Mouse (Mus musculus) limb, embryonic 13.5 days (tissue): ENCODE data around the gene Ivd. TPM values are rescaled to one million over a fixed set of nuclear protein-coding genes. Genes with fewer than 3 reads are reported as not detected.

Experiments
- ATAC-seq: fragments of 200-750 bp; cut with Nextera tagmentation; 2 replicates; pipeline ENCODE4 v1.8.0; 2017; ENCODE audit warnings: low read depth, moderate number of reproducible peaks, moderate TSS enrichment; ENCODE audit not compliant: low FRiP score
- H3K27ac ChIP-seq: fragments of 300-500 bp; sonication (generic); 2 replicates; pipeline ENCODE4 v1.5.1; 2015; ENCODE audit warnings: inconsistent platforms, mild to moderate bottlenecking, moderate library complexity
- H3K27me3 ChIP-seq: fragments of 300-500 bp; sonication (generic); 2 replicates; pipeline ENCODE4 v1.6.1; 2015; ENCODE audit warnings: mild to moderate bottlenecking, inconsistent platforms
- H3K36me3 ChIP-seq: fragments of 300-500 bp; sonication (generic); 2 replicates; pipeline ENCODE4 v1.6.1; 2015; ENCODE audit warnings: inconsistent platforms, mild to moderate bottlenecking, moderate library complexity
- H3K4me1 ChIP-seq: fragments of 300-500 bp; sonication (generic); 2 replicates; pipeline ENCODE4 v1.6.1; 2015; ENCODE audit warnings: inconsistent platforms
- H3K4me2 ChIP-seq: fragments of 300-500 bp; sonication (generic); replicated peaks from 2 replicates; pipeline ENCODE4 v1.6.1; 2015; ENCODE audit warnings: inconsistent platforms, mild to moderate bottlenecking, moderate library complexity
- H3K4me3 ChIP-seq: fragments of 300-500 bp; sonication (generic); 2 replicates; pipeline ENCODE4 v1.5.1; 2015; ENCODE audit warnings: moderate library complexity, mild to moderate bottlenecking, inconsistent platforms
- H3K9ac ChIP-seq: fragments of 300-500 bp; sonication (generic); 2 replicates; pipeline ENCODE4 v1.6.1; 2015; ENCODE audit warnings: mild to moderate bottlenecking, inconsistent platforms
- H3K9me3 ChIP-seq: fragments of 300-500 bp; sonication (generic); 2 replicates; pipeline ENCODE4 v1.6.1; 2016; ENCODE audit warnings: inconsistent platforms
- WGBS: fragments of 180-500 bp; shearing (Covaris S2); methylation state at CpG from one replicate; pipeline ENCODE4 v1.1.7; 2015; 5-methylcytosine and 5-hydroxymethylcytosine counted together
- polyA plus RNA-seq: library from polyadenylated mRNA; unstranded; fragments of >200 nt; fragmentation: Nextera tagmentation; extraction: Ambion mirVana; gene quantifications from 2 replicates; pipeline ENCODE4 v1.2.1, GENCODE M21; 2015

Gene Ivd
- polyA plus RNA-seq, 1 experiment from 2014 or later, result 82.6 TPM

- Histone ChIP-seq H3K9me3 (no peaks in the 10 kb centered on the region), H3K27me3 (no peaks in the 10 kb centered on the region), H3K27ac (no peak overlapping the region), H3K4me1 (peaks cover 40% of the 10 kb centered on the region), H3K36me3 (peaks cover 14% of the 10 kb centered on the region), H3K4me3 (no peak overlapping the region), H3K9ac (no peak overlapping the region), H3K4me2 (no peak overlapping the region)
- no peak for ATAC-seq
- 66% methylated on average over 8 of the region's 8 CpGs for WGBS
Measured at GRCm38 (mm10) chr2:118914685-118915084, 52.9 kb downstream of the Ivd start.

GRCm38 (mm10) chr2:118916436-118916835 is 54.7 kb downstream of the Ivd start:
- Histone ChIP-seq H3K4me3 (no peak overlapping the region), H3K36me3 (peaks cover 30% of the 10 kb centered on the region), H3K27me3 (no peaks in the 10 kb centered on the region), H3K9me3 (no peaks in the 10 kb centered on the region), H3K4me1 (peaks cover 37% of the 10 kb centered on the region), H3K9ac (no peak overlapping the region), H3K27ac (no peak overlapping the region), H3K4me2 (no peak overlapping the region)
- no peak for ATAC-seq
- 89% methylated on average over 17 of the region's 17 CpGs for WGBS

- no peak overlapping the region for H3K4me2 ChIP-seq
- H3K27ac ChIP-seq, result no peak overlapping the region
- ATAC-seq, result no peak
- peaks cover 29% of the 10 kb centered on the region for H3K4me1 ChIP-seq
- 45% methylated on average over 1 of the region's 1 CpGs for WGBS
- peaks cover 51% of the 10 kb centered on the region for H3K36me3 ChIP-seq
- 0 out of 2 replicates have a peak overlapping the region, but pooled peaks have one; percentile 1 for H3K9ac ChIP-seq
- H3K9me3 ChIP-seq, result no peaks in the 10 kb centered on the region
- H3K27me3 ChIP-seq, result no peaks in the 10 kb centered on the region
- no peak overlapping the region for H3K4me3 ChIP-seq
Measured at GRCm38 (mm10) chr2:118918543-118918942, 56.8 kb downstream of the Ivd start.

GRCm38 (mm10) chr2:118920428-118920827 is 58.7 kb downstream of the Ivd start:
- 55% methylated on average over 3 of the region's 3 CpGs for WGBS
- H3K4me1 ChIP-seq, result peaks cover 23% of the 10 kb centered on the region
- no peak overlapping the region for H3K27ac ChIP-seq
- peaks cover 53% of the 10 kb centered on the region for H3K36me3 ChIP-seq
- H3K9me3 ChIP-seq, result no peaks in the 10 kb centered on the region
- no peak for ATAC-seq
- no peak overlapping the region for H3K9ac ChIP-seq
- H3K27me3 ChIP-seq, result no peaks in the 10 kb centered on the region
- H3K4me3 ChIP-seq, result no peak overlapping the region
- H3K4me2 ChIP-seq, result no peak overlapping the region

GRCm38 (mm10) chr2:118925952-118926351 is 64.2 kb downstream of the Ivd start:
- peak; percentile 30 for ATAC-seq
- H3K9ac ChIP-seq, result peak overlapping the region; percentile 91
- H3K4me2 ChIP-seq, result peak overlapping the region; percentile 93
- no peaks in the 10 kb centered on the region for H3K9me3 ChIP-seq
- WGBS, result 2% methylated on average over 6 of the region's 6 CpGs
- no peaks in the 10 kb centered on the region for H3K27me3 ChIP-seq
- H3K4me1 ChIP-seq, result peaks cover 33% of the 10 kb centered on the region
- H3K36me3 ChIP-seq, result peaks cover 34% of the 10 kb centered on the region
- H3K4me3 ChIP-seq, result peak overlapping the region; percentile 85
- 0 out of 2 replicates have a peak overlapping the region, but pooled peaks have one; percentile 7 for H3K27ac ChIP-seq

GRCm38 (mm10) chr2:118926361-118926997 is 64.7 kb downstream of the Ivd start, which contains the start of gene Chst14:
Gene Chst14 (plus strand): TSS chr2:118926496.
- Histone ChIP-seq H3K4me3 (peak within 1 kb of the TSS; percentile 85), H3K9me3 (no peaks in the 10 kb centered on the region), H3K27me3 (no peaks in the 10 kb centered on the region), H3K4me1 (peaks cover 33% of the 10 kb centered on the region), H3K4me2 (peak within 1 kb of the TSS; percentile 93), H3K27ac (peak within 1 kb of the TSS; percentile 72), H3K36me3 (peaks cover 30% of the 10 kb centered on the region), H3K9ac (peak within 1 kb of the TSS; percentile 91)
- peak; percentile 92 for ATAC-seq
- WGBS, result under 1% methylated on average over 41 of the region's 47 CpGs

- Histone ChIP-seq H3K27me3 (no peaks in the 10 kb centered on the region), H3K4me1 (peaks cover 33% of the 10 kb centered on the region), H3K4me3 (peak overlapping the region; percentile 85), H3K27ac (peak overlapping the region; percentile 72), H3K9ac (peak overlapping the region; percentile 91), H3K9me3 (no peaks in the 10 kb centered on the region), H3K4me2 (peak overlapping the region; percentile 93), H3K36me3 (peaks cover 23% of the 10 kb centered on the region)
- WGBS, result 25% methylated on average over 31 of the region's 31 CpGs
- no peak for ATAC-seq
Measured at GRCm38 (mm10) chr2:118926998-118927739, 65.4 kb downstream of the Ivd start.

Other genes starting within 250 kb of the Ivd start
- 1.8 and 3.3 TPM in 2 replicates for gene Pak6, start 198.7 kb upstream of the Ivd start, polyA plus RNA-seq
- gene Ankrd63, start 158.0 kb upstream of the Ivd start, polyA plus RNA-seq, result 0.05 TPM in 1 of 2 replicates, not detected in the other
- 0.28 and 0.46 TPM in 2 replicates for gene Plcb2, start 133.5 kb upstream of the Ivd start, polyA plus RNA-seq
- 19.4 and 21.1 TPM in 2 replicates for gene Inafm2, start 116.2 kb upstream of the Ivd start, polyA plus RNA-seq
- 0.78 and 0.85 TPM in 2 replicates for gene Ccdc9b, start 99.3 kb upstream of the Ivd start, polyA plus RNA-seq
- not detected in 2 replicates for gene Phgr1, start 89.2 kb upstream of the Ivd start, polyA plus RNA-seq
- 0.13 and 0.22 TPM in 2 replicates for gene Disp2, start 82.2 kb upstream of the Ivd start, polyA plus RNA-seq
- 106 and 107 TPM in 2 replicates for gene Knstrn, start 48.0 kb upstream of the Ivd start, polyA plus RNA-seq
- 3.7 and 3.8 TPM in 2 replicates for gene Bahd1, start 38.4 kb downstream of the Ivd start, polyA plus RNA-seq
- gene Chst14, start 64.5 kb downstream of the Ivd start, polyA plus RNA-seq, result 51.2 and 51.9 TPM in 2 replicates
- gene Ccdc32, start 167.4 kb downstream of the Ivd start, polyA plus RNA-seq, result 22.8 and 23.1 TPM in 2 replicates
- gene Rpusd2, start 172.8 kb downstream of the Ivd start, polyA plus RNA-seq, result 4.5 and 4.8 TPM in 2 replicates
- gene Knl1, start 185.2 kb downstream of the Ivd start, polyA plus RNA-seq, result 54.7 and 56.3 TPM in 2 replicates